In the genomic region with DNA sequence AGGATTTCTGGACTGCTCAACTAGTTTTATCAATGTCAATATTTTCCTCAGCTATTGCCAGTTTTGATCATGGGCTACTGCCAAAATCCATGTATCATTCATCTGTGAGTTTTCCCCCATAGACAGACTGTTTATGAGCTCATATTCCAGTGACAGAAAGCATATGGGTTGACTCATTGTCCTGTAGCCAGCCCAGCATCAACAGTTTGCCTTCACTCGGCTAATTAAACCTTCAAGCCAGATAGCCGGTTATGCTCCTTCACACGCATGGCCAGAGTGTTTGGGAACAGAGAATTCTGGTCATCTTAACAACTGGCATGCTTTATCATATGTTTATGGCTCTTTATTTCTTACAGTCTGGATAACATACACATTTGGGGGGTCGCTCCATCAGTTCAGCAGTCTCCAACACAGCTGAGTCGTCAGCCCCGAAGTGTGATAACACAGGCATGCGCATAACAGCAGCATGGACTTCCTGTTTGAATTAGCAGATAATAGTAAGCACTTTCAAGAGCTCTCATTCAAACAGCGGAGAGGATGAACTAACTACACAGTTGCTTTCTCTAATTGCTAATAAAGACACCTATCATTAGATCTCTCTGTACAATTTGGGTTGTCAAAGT, we compare ENCODE assay signal across 11 mouse cellular contexts. TPM values are rescaled to one million over a fixed set of nuclear protein-coding genes. Genes with fewer than 3 reads are reported as not detected.
A peak's percentile ranks its signal among the peaks of the same experiment; 100 is the strongest.
DNase-seq lines count a peak whose midpoint lies in the region; ATAC-seq and TF ChIP-seq lines count a peak whose summit lies in the region.
"Had no signal": no experiment of that assay in that cellular context is flagged by ENCODE, and none has a peak within 500 bp of the region (broad histone marks: within the 10 kb centered on the region; RNA-seq: fewer than 3 reads in every experiment).

No protein-coding gene starts in this region.

- no peak overlapping the region for H3K27ac ChIP-seq in forebrain, embryonic 15.5 days (replicated peaks)
- H3K27ac ChIP-seq in forebrain, embryonic 11.5 days (ENCODE audit: low read depth, low read length): no peak overlapping the region
- H3K27ac ChIP-seq in liver, adult 2 months (replicated peaks; ENCODE audit: insufficient read depth, low read depth, low read length): no peak overlapping the region
- H3K27ac ChIP-seq in liver, postnatal 0 days (ENCODE audit: low read depth): no peak overlapping the region
- H3K27ac ChIP-seq in heart, embryonic 12.5 days (ENCODE audit: poor library complexity, severe bottlenecking): peak overlapping the region; percentile 33; the same call in 1 of the 2 replicates
- H3K27ac ChIP-seq: gastrocnemius, adult 2 months; liver, embryonic 14.5 days had no signal

- 72% methylated on average over 8 of the region's 8 CpGs for WGBS in forebrain, embryonic 15.5 days
- 87% methylated on average over 8 of the region's 8 CpGs for WGBS in forebrain, embryonic 11.5 days
- 71% methylated on average over 8 of the region's 8 CpGs for WGBS in liver, adult 2 months
- WGBS in liver, postnatal 0 days (ENCODE audit: insufficient replicate concordance): 52% methylated on average over 8 of the region's 8 CpGs
- 19% methylated on average over 8 of the region's 8 CpGs for WGBS in heart, embryonic 12.5 days

- H3K4me3 ChIP-seq in forebrain, embryonic 15.5 days: no peak overlapping the region
- no peak overlapping the region for H3K4me3 ChIP-seq in forebrain, embryonic 11.5 days (ENCODE audit: low read depth, low read length)
- H3K4me3 ChIP-seq in liver, adult 2 months (ENCODE audit: insufficient read depth, low read depth, low read length): no peak overlapping the region
- no peak overlapping the region for H3K4me3 ChIP-seq in liver, postnatal 0 days (ENCODE audit: low read depth, low read length)
- no peak overlapping the region for H3K4me3 ChIP-seq in heart, embryonic 12.5 days
- H3K4me3 ChIP-seq: gastrocnemius, adult 2 months; myocyte had no signal

- no peak for TF ChIP-seq CTCF in liver, adult 2 months (IDR thresholded peaks at IDR 0.05; ENCODE audit: low read depth, low read length)
- TF ChIP-seq CTCF in liver, postnatal 0 days (IDR thresholded peaks at IDR 0.05; ENCODE audit: low read depth): no peak

- H3K4me2 ChIP-seq in forebrain, embryonic 15.5 days (replicated peaks): no peak overlapping the region
- no peak overlapping the region for H3K4me2 ChIP-seq in forebrain, embryonic 11.5 days (ENCODE audit: low read depth, low read length, severe bottlenecking)
- H3K4me2 ChIP-seq in liver, postnatal 0 days (ENCODE audit: low read depth, low read length): no peak overlapping the region
- H3K4me2 ChIP-seq in heart, embryonic 12.5 days: peak overlapping the region; percentile 40

- no peak for TF ChIP-seq EP300 in liver, postnatal 0 days (IDR thresholded peaks at IDR 0.05; ENCODE audit: low read depth)

- ATAC-seq in forebrain, embryonic 15.5 days (replicated peaks): peak; percentile 41; the same call in 1 of the 2 replicates
- ATAC-seq in forebrain, embryonic 11.5 days (replicated peaks; ENCODE audit: low FRiP score): no peak
- no peak for ATAC-seq in liver, postnatal 0 days
- no peak; the same call in 1 of the 2 replicates for ATAC-seq in heart, embryonic 12.5 days (ENCODE audit: insufficient number of reproducible peaks, low FRiP score)
- ATAC-seq in cerebellum, adult (ENCODE audit: insufficient number of reproducible peaks, low FRiP score, low TSS enrichment): no peak

- DNase-seq in forebrain, embryonic 11.5 days (ENCODE audit: low spot score): no peak
- DNase-seq in liver, adult 2 months (ENCODE audit: extremely low read depth, low read depth, low spot score): peak; percentile 32
- no peak for DNase-seq in liver, postnatal 0 days
- peak; percentile 9 to 24 for DNase-seq in lung, postnatal 4 days
- no peak for DNase-seq in frontal cortex, postnatal 10 days (ENCODE audit: low spot score in 2 of 2)

- no peaks in the 10 kb centered on the region for H3K4me1 ChIP-seq in forebrain, embryonic 15.5 days
- no peaks in the 10 kb centered on the region for H3K4me1 ChIP-seq in forebrain, embryonic 11.5 days (replicated peaks; ENCODE audit: control insufficient read depth, insufficient read depth, low read length)
- no peaks in the 10 kb centered on the region for H3K4me1 ChIP-seq in liver, adult 2 months (ENCODE audit: control insufficient read depth, insufficient read depth, low read length)
- no peaks in the 10 kb centered on the region for H3K4me1 ChIP-seq in liver, postnatal 0 days (ENCODE audit: insufficient read depth)
- H3K4me1 ChIP-seq in heart, embryonic 12.5 days (replicated peaks): peaks cover 10% of the 10 kb centered on the region

- H3K9me3 ChIP-seq in forebrain, embryonic 15.5 days: no peaks in the 10 kb centered on the region
- no peaks in the 10 kb centered on the region for H3K9me3 ChIP-seq in forebrain, embryonic 11.5 days (ENCODE audit: control insufficient read depth, low read length)
- no peaks in the 10 kb centered on the region for H3K9me3 ChIP-seq in liver, postnatal 0 days (ENCODE audit: low read length)
- H3K9me3 ChIP-seq in heart, embryonic 12.5 days (replicated peaks): no peaks in the 10 kb centered on the region

- H3K9ac ChIP-seq in forebrain, embryonic 15.5 days (replicated peaks): no peak overlapping the region
- H3K9ac ChIP-seq in forebrain, embryonic 11.5 days (ENCODE audit: low read length): no peak overlapping the region
- H3K9ac ChIP-seq in liver, adult 2 months (ENCODE audit: low read depth, low read length): no peak overlapping the region
- H3K9ac ChIP-seq in liver, postnatal 0 days (replicated peaks): no peak overlapping the region
- no peak overlapping the region for H3K9ac ChIP-seq in heart, embryonic 12.5 days
- H3K9ac ChIP-seq: liver, embryonic 14.5 days had no signal

- H3K27me3 ChIP-seq in forebrain, embryonic 15.5 days: no peaks in the 10 kb centered on the region
- H3K27me3 ChIP-seq in forebrain, embryonic 11.5 days (ENCODE audit: control insufficient read depth, insufficient read depth, low read length): no peaks in the 10 kb centered on the region
- no peaks in the 10 kb centered on the region for H3K27me3 ChIP-seq in liver, adult 2 months (ENCODE audit: control insufficient read depth, insufficient read depth, low read length)
- H3K27me3 ChIP-seq in liver, postnatal 0 days (ENCODE audit: insufficient read depth, low read length): no peaks in the 10 kb centered on the region
- no peaks in the 10 kb centered on the region for H3K27me3 ChIP-seq in heart, embryonic 12.5 days (replicated peaks)

- H3K79me2 ChIP-seq in liver, adult 2 months (ENCODE audit: control insufficient read depth, insufficient read depth, low read length): no peaks in the 10 kb centered on the region

- H3K36me3 ChIP-seq in forebrain, embryonic 15.5 days: no peaks in the 10 kb centered on the region
- no peaks in the 10 kb centered on the region for H3K36me3 ChIP-seq in forebrain, embryonic 11.5 days (ENCODE audit: control insufficient read depth, insufficient read depth, low read length)
- no peaks in the 10 kb centered on the region for H3K36me3 ChIP-seq in liver, adult 2 months (ENCODE audit: control insufficient read depth, insufficient read depth, low read length)
- no peaks in the 10 kb centered on the region for H3K36me3 ChIP-seq in liver, postnatal 0 days (replicated peaks; ENCODE audit: insufficient read depth, low read length)
- H3K36me3 ChIP-seq in heart, embryonic 12.5 days: no peaks in the 10 kb centered on the region

- TF ChIP-seq POLR2A in liver, adult 2 months (IDR thresholded peaks at IDR 0.05; ENCODE audit: extremely low read depth, insufficient read depth, low read length): no peak

RNA-seq across cellular contexts. Expression of gene Vcam1, which starts 49.2 kb away (rescaled TPM):
- 26.2 and 29.2 TPM in 2 replicates for polyA plus RNA-seq in forebrain, embryonic 15.5 days (2015; fragmentation: Nextera tagmentation; extraction: Ambion mirVana)
- polyA plus RNA-seq in forebrain, embryonic 11.5 days (2014; fragmentation: Nextera tagmentation; extraction: Ambion mirVana): 36.5 and 39.5 TPM in 2 replicates
- 16.9 and 20.1 TPM in 2 replicates for total RNA-seq in liver, adult 2 months (2014; rRNA removed)
- polyA plus RNA-seq in liver, adult 2 months (2012; rRNA removed): 0.71 and 1.9 TPM in 2 replicates
- 88.6 and 93.4 TPM in 2 replicates for polyA plus RNA-seq in liver, postnatal 0 days (2015; fragmentation: Nextera tagmentation; extraction: Ambion mirVana)
- polyA plus RNA-seq in heart, embryonic 12.5 days (2016; fragmentation: Nextera tagmentation; extraction: Ambion mirVana): 69.7 and 73.1 TPM in 2 replicates

Comparison
In these comparisons a context has a peak if more than half of its experiments do, and no peak if none do; other contexts are left out.
1. DNase-seq: peak in liver, adult 2 months (single experiment) and lung, postnatal 4 days (2 of 2); none in forebrain, embryonic 11.5 days (single experiment), liver, postnatal 0 days (single experiment) and frontal cortex, postnatal 10 days (0 of 2).